Mouse (Mus musculus): Measurements from ENCODE around the gene Slc9a3r2.

DNA sequence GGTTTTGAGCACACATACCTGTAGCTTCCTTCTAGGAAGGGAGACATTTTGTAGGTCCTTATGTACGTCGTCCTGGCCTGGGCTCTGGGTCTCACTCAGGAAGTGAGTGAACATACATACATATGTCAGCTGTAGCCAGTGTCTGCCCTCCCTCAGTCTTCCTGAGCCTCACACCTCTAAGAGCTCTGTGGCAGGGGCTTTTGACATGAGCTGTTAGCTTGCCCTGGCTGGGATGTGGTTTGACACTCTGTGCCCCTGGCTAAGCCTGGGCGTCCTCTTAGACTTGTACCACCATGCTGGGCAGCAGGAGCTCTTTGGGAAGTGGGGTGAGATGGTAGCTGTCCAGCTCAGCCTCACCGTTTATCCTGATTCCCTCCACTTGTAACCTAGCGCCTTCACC lies 21.2 kb upstream of the Slc9a3r2 start:
- TF ChIP-seq CTCF (IDR thresholded peaks at IDR 0.05; ENCODE audit: borderline replicate concordance, extremely low read depth, insufficient read depth, insufficient read length) (no peak), POLR2A (IDR thresholded peaks at IDR 0.05; ENCODE audit: borderline replicate concordance, extremely low read depth, insufficient read depth, insufficient read length, poor library complexity, severe bottlenecking) (no peak)
